Mouse (Mus musculus) hindbrain, postnatal 0 days (tissue): ENCODE measurements at regions not wholly inside any gene's neighbourhood (a gene's known extent, or its start where the extent isn't known, plus 50 kb on each side); places are given as distances from the start of the nearest gene placed in this dataset.

Experiments
- ATAC-seq: fragments of 200-750 bp; cut with Nextera tagmentation; 2 replicates; pipeline ENCODE4 v1.8.0; 2017; ENCODE audit warnings: mild to moderate bottlenecking, moderate TSS enrichment, moderate library complexity
- DNase-seq: peaks from one replicate; pipeline ENCODE4 v3.0.0-alpha.2; 2015; ENCODE audit warnings: low spot score
- H3K27ac ChIP-seq: fragments of 300-500 bp; sonication (generic); 2 replicates; pipeline ENCODE4 v1.5.1; 2014; ENCODE audit warnings: mild to moderate bottlenecking
- H3K27me3 ChIP-seq: fragments of 300-500 bp; sonication (generic); 2 replicates; pipeline ENCODE4 v1.6.1; 2014; ENCODE audit warnings: low read length, mixed read lengths; ENCODE audit not compliant: insufficient read depth
- H3K36me3 ChIP-seq: fragments of 300-500 bp; sonication (generic); 2 replicates; pipeline ENCODE4 v1.6.1; 2014; ENCODE audit warnings: low read length, mixed read lengths; ENCODE audit not compliant: insufficient read depth
- H3K4me1 ChIP-seq: fragments of 300-500 bp; sonication (generic); 2 replicates; pipeline ENCODE4 v1.6.1; 2014; ENCODE audit warnings: antibody characterized with exemption, low read length, mixed read lengths; ENCODE audit not compliant: insufficient read depth
- H3K4me2 ChIP-seq: fragments of 300-500 bp; sonication (generic); 2 replicates; pipeline ENCODE4 v1.6.1; 2014; ENCODE audit warnings: low read depth, mild to moderate bottlenecking, low read length, moderate library complexity, mixed read lengths
- H3K4me3 ChIP-seq: fragments of 300-500 bp; sonication (generic); 2 replicates; pipeline ENCODE4 v1.5.1; 2014; ENCODE audit warnings: low read length
- H3K9ac ChIP-seq: fragments of 300-500 bp; sonication (generic); replicated peaks from 2 replicates; pipeline ENCODE4 v1.6.1; 2014; ENCODE audit warnings: mild to moderate bottlenecking, low read length, moderate library complexity, mixed read lengths
- H3K9me3 ChIP-seq: fragments of 300-500 bp; sonication (generic); 2 replicates; pipeline ENCODE4 v1.6.1; 2016; ENCODE audit warnings: low read length, mixed read lengths
- CTCF ChIP-seq: IDR thresholded peaks from 2 replicates; pipeline ENCODE4 v1.5.1; 2016; ENCODE audit warnings: antibody characterized with exemption, control low read depth, low read depth
- WGBS: fragments of 180-500 bp; shearing (Covaris S2); extraction: QIAGEN DNeasy Blood & Tissue Kit; methylation state at CpG from one replicate; pipeline ENCODE4 v1.1.7; 2014; 5-methylcytosine and 5-hydroxymethylcytosine counted together

DNA sequence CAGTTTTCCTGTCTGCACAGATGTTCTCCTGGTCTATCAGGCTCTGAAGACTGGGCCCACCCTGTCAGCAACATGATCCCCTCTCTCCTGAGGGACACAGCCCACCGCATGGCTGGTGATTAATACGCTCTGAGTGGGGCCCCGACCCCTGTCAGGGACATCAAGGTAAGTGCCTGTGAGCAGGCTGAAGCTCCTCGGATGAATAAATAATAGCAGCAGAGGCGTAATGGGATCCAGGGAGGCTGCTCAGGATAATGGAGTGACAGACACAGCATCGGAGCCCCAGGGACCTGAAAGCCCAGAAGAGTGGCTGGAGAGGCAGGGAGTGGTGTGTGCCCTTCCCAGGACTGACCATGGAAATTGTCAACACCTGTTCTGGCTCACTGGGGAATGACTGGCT, 107.4 kb upstream of the Pcbd1 start:
- no peak for TF ChIP-seq CTCF
- ATAC-seq (no peak), DNase-seq (no peak)
- H3K36me3 ChIP-seq, result no peaks in the 10 kb centered on the region
- H3K9me3 ChIP-seq, result no peaks in the 10 kb centered on the region
- H3K27ac ChIP-seq, result no peak overlapping the region
- no peak overlapping the region for H3K4me2 ChIP-seq
- no peak overlapping the region for H3K9ac ChIP-seq
- H3K4me1 ChIP-seq, result no peaks in the 10 kb centered on the region; the same call in 1 of the 2 replicates
- no peak overlapping the region for H3K4me3 ChIP-seq
- H3K27me3 ChIP-seq, result no peaks in the 10 kb centered on the region
- 36% methylated on average over 6 of the region's 6 CpGs for WGBS

DNA sequence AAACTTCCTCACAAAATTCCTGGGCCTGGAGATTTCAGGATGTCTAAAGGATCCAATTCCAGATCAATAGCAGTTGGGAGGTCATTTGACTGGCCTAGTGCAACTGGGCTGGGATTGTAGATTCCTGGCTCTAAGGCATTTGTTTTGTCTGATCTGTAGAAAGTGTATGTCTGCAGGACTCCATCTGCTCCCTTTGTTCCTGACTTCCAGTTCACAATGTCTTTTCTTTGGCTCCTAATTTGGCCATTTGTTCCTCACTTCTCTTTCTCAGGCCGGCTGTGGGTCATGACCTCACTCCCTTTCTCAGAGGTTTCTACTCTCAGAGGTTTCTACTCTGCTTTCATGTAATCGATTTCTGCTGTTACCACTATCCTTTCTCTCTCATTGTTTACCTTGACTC, 115.5 kb upstream of the Pcbd1 start:
- Histone ChIP-seq H3K9me3 (peaks cover 5% of the 10 kb centered on the region; the same call in 1 of the 2 replicates), H3K4me2 (no peak overlapping the region), H3K4me1 (no peaks in the 10 kb centered on the region), H3K9ac (no peak overlapping the region), H3K27ac (no peak overlapping the region), H3K27me3 (no peaks in the 10 kb centered on the region), H3K36me3 (no peaks in the 10 kb centered on the region), H3K4me3 (no peak overlapping the region)
- TF ChIP-seq CTCF, result no peak
- no peak for ATAC-seq
- WGBS, result 18% methylated on average over 2 of the region's 2 CpGs
- DNase-seq, result no peak

DNA sequence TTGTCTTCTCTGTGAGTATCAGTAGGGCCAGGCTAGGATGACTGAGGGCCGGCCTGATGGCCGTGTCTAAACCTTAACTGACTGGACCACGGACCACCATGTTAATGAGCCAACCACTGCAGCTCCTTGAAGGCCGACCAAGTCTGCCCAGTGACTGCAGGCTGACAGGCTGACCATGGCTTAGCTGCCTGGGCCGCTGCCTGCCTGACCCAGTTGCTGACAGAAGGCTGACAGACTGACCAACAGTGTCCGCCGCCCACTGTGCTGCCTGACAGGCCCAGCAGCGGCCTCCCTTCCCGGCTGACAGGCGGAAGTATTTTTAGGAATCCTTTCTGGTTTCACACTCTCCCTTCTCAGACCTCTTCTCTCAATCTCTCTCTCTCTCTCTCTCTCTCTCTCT, 124.3 kb upstream of the Pcbd1 start:
- Histone ChIP-seq H3K9ac (no peak overlapping the region), H3K27ac (no peak overlapping the region), H3K9me3 (no peaks in the 10 kb centered on the region), H3K4me1 (no peaks in the 10 kb centered on the region), H3K4me3 (no peak overlapping the region), H3K4me2 (no peak overlapping the region), H3K36me3 (no peaks in the 10 kb centered on the region), H3K27me3 (no peaks in the 10 kb centered on the region)
- no peak for DNase-seq
- ATAC-seq, result no peak
- TF ChIP-seq CTCF, result no peak
- 76% methylated on average over 10 of the region's 10 CpGs for WGBS

GRCm38 (mm10) chr10:60957820-60958233, 126.4 kb upstream of the Unc5b start:
- H3K9me3 ChIP-seq, result no peaks in the 10 kb centered on the region
- WGBS, result 26% methylated on average over 17 of the region's 17 CpGs
- no peak overlapping the region for H3K4me2 ChIP-seq
- ATAC-seq (peak; percentile 48; the same call in 1 of the 2 replicates), DNase-seq (peak; percentile 76)
- TF ChIP-seq CTCF, result no peak
- H3K27me3 ChIP-seq, result peaks cover 5% of the 10 kb centered on the region; the same call in 1 of the 2 replicates
- H3K4me1 ChIP-seq, result peaks cover 10% of the 10 kb centered on the region
- H3K27ac ChIP-seq, result no peak overlapping the region
- H3K36me3 ChIP-seq, result no peaks in the 10 kb centered on the region
- H3K9ac ChIP-seq, result no peak overlapping the region
- no peak overlapping the region for H3K4me3 ChIP-seq

GRCm38 (mm10) chr10:60955467-60955866, 124.1 kb upstream of the Unc5b start:
- H3K4me1 ChIP-seq, result peaks cover 10% of the 10 kb centered on the region
- no peak overlapping the region for H3K4me2 ChIP-seq
- H3K9ac ChIP-seq, result no peak overlapping the region
- H3K27me3 ChIP-seq, result peaks cover 5% of the 10 kb centered on the region; the same call in 1 of the 2 replicates
- no peaks in the 10 kb centered on the region for H3K36me3 ChIP-seq
- DNase-seq (peak; percentile 44), ATAC-seq (0 out of 2 replicates have a peak, but pooled peaks have one; percentile 47)
- H3K4me3 ChIP-seq, result no peak overlapping the region
- WGBS, result 41% methylated on average over 9 of the region's 9 CpGs
- no peaks in the 10 kb centered on the region for H3K9me3 ChIP-seq
- no peak overlapping the region; the same call in 1 of the 2 replicates for H3K27ac ChIP-seq
- TF ChIP-seq CTCF, result no peak

DNA sequence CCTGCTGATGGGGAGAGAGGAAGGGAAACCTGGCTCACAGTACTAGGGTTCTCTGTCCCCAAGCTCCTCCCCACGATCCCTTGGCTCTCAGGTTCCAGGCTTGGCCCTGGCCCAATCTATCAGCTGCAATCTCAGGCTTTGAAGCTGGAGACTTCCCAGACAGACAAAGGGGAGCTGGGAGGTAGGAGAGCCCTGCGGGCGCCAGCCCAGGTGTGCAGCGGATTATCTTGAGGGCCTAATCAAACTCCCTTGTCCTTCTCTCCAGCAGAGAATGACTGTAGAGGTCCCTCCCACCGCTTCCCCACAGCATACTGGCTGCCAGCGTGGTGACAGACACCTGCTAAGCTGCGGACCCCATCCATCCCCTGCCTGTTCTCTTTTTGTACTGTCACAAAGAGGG, 121.1 kb upstream of the Unc5b start:
- no peaks in the 10 kb centered on the region for H3K27me3 ChIP-seq
- peaks cover 4% of the 10 kb centered on the region; the same call in 1 of the 2 replicates for H3K4me1 ChIP-seq
- ATAC-seq, result no peak
- H3K27ac ChIP-seq, result no peak overlapping the region
- no peak for DNase-seq
- H3K9ac ChIP-seq, result no peak overlapping the region
- no peaks in the 10 kb centered on the region for H3K36me3 ChIP-seq
- no peak overlapping the region for H3K4me3 ChIP-seq
- no peak overlapping the region for H3K4me2 ChIP-seq
- WGBS, result 15% methylated on average over 7 of the region's 7 CpGs
- no peak for TF ChIP-seq CTCF
- H3K9me3 ChIP-seq, result no peaks in the 10 kb centered on the region

GRCm38 (mm10) chr10:60948983-60949677, 117.7 kb upstream of the Unc5b start:
- no peaks in the 10 kb centered on the region; the same call in 1 of the 2 replicates for H3K4me1 ChIP-seq
- DNase-seq (no peak), ATAC-seq (0 out of 2 replicates have a peak, but pooled peaks have one; percentile 30)
- no peak overlapping the region for H3K4me3 ChIP-seq
- H3K4me2 ChIP-seq, result no peak overlapping the region
- no peak overlapping the region for H3K9ac ChIP-seq
- H3K9me3 ChIP-seq, result no peaks in the 10 kb centered on the region
- H3K36me3 ChIP-seq, result no peaks in the 10 kb centered on the region
- no peak for TF ChIP-seq CTCF
- no peaks in the 10 kb centered on the region for H3K27me3 ChIP-seq
- H3K27ac ChIP-seq, result no peak overlapping the region
- WGBS, result 45% methylated on average over 7 of the region's 7 CpGs
